Mouse (Mus musculus) stomach, embryonic 16.5 days (tissue): ENCODE measurements at regions not wholly inside any gene's neighbourhood (a gene's known extent, or its start where the extent isn't known, plus 50 kb on each side); places are given as distances from the start of the nearest gene placed in this dataset.

Source experiments
- ATAC-seq: fragments of 200-750 bp; cut with Nextera tagmentation; 2 replicates; pipeline ENCODE4 v1.8.0; 2017; ENCODE audit warnings: moderate number of reproducible peaks, moderate TSS enrichment; ENCODE audit not compliant: insufficient read depth, low FRiP score
- H3K27ac ChIP-seq: fragments of 300-500 bp; sonication (generic); 2 replicates; pipeline ENCODE4 v1.5.1; 2014; ENCODE audit warnings: low read length
- H3K27me3 ChIP-seq: fragments of 300-500 bp; sonication (generic); 2 replicates; pipeline ENCODE4 v1.6.1; 2014; ENCODE audit warnings: low read length, control low read depth, mixed read lengths; ENCODE audit not compliant: control insufficient read depth, insufficient read depth
- H3K36me3 ChIP-seq: fragments of 300-500 bp; sonication (generic); 2 replicates; pipeline ENCODE4 v1.6.1; 2014; ENCODE audit warnings: low read length; ENCODE audit not compliant: control insufficient read depth, insufficient read depth
- H3K4me1 ChIP-seq: fragments of 300-500 bp; sonication (generic); 2 replicates; pipeline ENCODE4 v1.6.1; 2014; ENCODE audit warnings: low read length, control low read depth, mixed read lengths; ENCODE audit not compliant: control insufficient read depth, insufficient read depth
- H3K4me2 ChIP-seq: fragments of 300-500 bp; sonication (generic); 2 replicates; pipeline ENCODE4 v1.6.1; 2014; ENCODE audit warnings: low read depth, low read length, mixed read lengths
- H3K4me3 ChIP-seq: fragments of 300-500 bp; sonication (generic); replicated peaks from 2 replicates; pipeline ENCODE4 v1.5.1; 2014; ENCODE audit warnings: mild to moderate bottlenecking, low read length
- H3K9ac ChIP-seq: fragments of 300-500 bp; sonication (generic); 2 replicates; pipeline ENCODE4 v1.6.1; 2014; ENCODE audit warnings: low read length
- H3K9me3 ChIP-seq: fragments of 300-500 bp; sonication (generic); replicated peaks from 2 replicates; pipeline ENCODE4 v1.6.1; 2016; ENCODE audit warnings: low read length, control low read depth; ENCODE audit not compliant: control insufficient read depth
- WGBS: fragments of 180-500 bp; shearing (Covaris S2); extraction: QIAGEN DNeasy Blood & Tissue Kit; methylation state at CpG from one replicate; pipeline ENCODE4 v1.1.7; 2014; 5-methylcytosine and 5-hydroxymethylcytosine counted together

GRCm38 (mm10) chr6:99822471-99822870, 96.3 kb upstream of the Prok2 start:
- Histone ChIP-seq H3K27me3 (no peaks in the 10 kb centered on the region), H3K4me2 (no peak overlapping the region), H3K9me3 (no peaks in the 10 kb centered on the region), H3K27ac (no peak overlapping the region), H3K9ac (no peak overlapping the region), H3K4me1 (no peaks in the 10 kb centered on the region), H3K4me3 (no peak overlapping the region), H3K36me3 (no peaks in the 10 kb centered on the region)
- ATAC-seq, result no peak
- 79% methylated on average over 2 of the region's 2 CpGs for WGBS

DNA sequence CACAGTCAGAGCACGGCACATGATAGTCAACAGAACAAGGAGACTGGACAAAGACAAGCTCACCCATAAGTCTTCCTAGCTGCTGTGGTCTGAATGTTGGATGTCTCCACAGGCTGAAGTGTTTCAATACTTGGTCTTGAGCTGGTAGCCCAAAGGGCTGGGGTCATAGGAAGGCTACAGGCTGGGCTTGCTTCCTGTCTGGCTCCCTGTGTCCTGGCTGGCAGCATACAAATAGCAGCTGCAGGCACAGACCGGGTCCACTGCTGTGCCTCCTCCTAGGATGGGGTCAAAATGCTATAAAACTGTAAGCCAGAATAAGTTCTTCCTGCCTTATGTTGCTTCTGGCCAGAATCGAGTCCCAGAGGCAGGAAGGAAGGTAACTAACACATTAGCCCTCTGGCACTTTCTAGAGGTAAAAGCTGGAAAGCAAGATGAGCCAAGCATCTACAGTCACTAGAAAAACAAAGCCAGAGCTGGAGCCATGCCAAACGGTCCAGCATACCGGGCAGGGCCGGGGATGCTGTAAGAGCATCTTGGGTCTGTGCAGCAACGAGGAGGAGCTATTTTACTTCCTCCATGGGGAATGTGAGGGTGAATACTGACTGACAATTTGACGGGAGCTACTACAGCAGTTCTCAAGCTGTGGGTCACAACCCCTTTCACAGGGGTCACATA, 93.2 kb upstream of the Prok2 start:
- no peak overlapping the region for H3K27ac ChIP-seq
- WGBS, result 51% methylated on average over 8 of the region's 8 CpGs
- H3K9me3 ChIP-seq, result no peaks in the 10 kb centered on the region
- no peak overlapping the region for H3K9ac ChIP-seq
- ATAC-seq, result no peak
- no peaks in the 10 kb centered on the region for H3K36me3 ChIP-seq
- no peaks in the 10 kb centered on the region for H3K27me3 ChIP-seq
- H3K4me1 ChIP-seq, result no peaks in the 10 kb centered on the region
- H3K4me2 ChIP-seq, result no peak overlapping the region
- no peak overlapping the region for H3K4me3 ChIP-seq

- H3K36me3 ChIP-seq, result no peaks in the 10 kb centered on the region
- H3K9ac ChIP-seq, result no peak overlapping the region
- H3K4me1 ChIP-seq, result no peaks in the 10 kb centered on the region
- H3K4me3 ChIP-seq, result no peak overlapping the region
- H3K27ac ChIP-seq, result no peak overlapping the region
- no peaks in the 10 kb centered on the region for H3K9me3 ChIP-seq
- WGBS, result 82% methylated on average over 6 of the region's 6 CpGs
- H3K27me3 ChIP-seq, result no peaks in the 10 kb centered on the region
- no peak overlapping the region for H3K4me2 ChIP-seq
- no peak for ATAC-seq
Measured at GRCm38 (mm10) chr6:99818486-99818885, 92.3 kb upstream of the Prok2 start.

DNA sequence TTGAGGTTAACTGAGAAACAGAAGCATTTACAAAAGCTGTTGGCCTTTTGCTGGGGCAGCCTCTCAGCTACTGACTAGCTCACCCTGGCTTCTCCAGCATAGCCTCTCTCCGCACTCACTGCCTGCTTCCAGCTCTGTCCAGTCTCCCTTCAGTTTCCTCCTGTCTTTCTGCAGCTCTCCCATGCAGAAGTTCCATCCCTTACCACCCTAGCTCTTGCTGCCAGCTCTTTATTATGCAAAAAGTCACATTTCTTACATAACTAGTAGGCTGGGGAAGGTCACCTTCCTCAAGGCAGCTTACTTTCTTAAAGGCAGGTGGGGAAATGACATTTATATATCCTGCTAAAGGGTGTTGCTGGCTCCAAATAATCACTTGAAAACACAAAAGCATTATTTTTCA, 91.1 kb upstream of the Prok2 start:
- Histone ChIP-seq H3K4me2 (no peak overlapping the region), H3K27me3 (no peaks in the 10 kb centered on the region), H3K27ac (no peak overlapping the region), H3K4me1 (no peaks in the 10 kb centered on the region), H3K4me3 (no peak overlapping the region), H3K9ac (no peak overlapping the region), H3K36me3 (no peaks in the 10 kb centered on the region), H3K9me3 (no peaks in the 10 kb centered on the region)
- 87% methylated on average over 1 of the region's 1 CpGs for WGBS
- no peak for ATAC-seq

GRCm38 (mm10) chr6:99813102-99813501, 86.9 kb upstream of the Prok2 start:
- Histone ChIP-seq H3K36me3 (no peaks in the 10 kb centered on the region), H3K9me3 (no peaks in the 10 kb centered on the region), H3K27me3 (no peaks in the 10 kb centered on the region), H3K4me3 (no peak overlapping the region), H3K4me1 (peaks cover 13% of the 10 kb centered on the region), H3K4me2 (no peak overlapping the region), H3K27ac (no peak overlapping the region), H3K9ac (no peak overlapping the region)
- WGBS, result 86% methylated on average over 4 of the region's 4 CpGs
- no peak for ATAC-seq

- no peaks in the 10 kb centered on the region for H3K27me3 ChIP-seq
- no peaks in the 10 kb centered on the region for H3K36me3 ChIP-seq
- WGBS, result 74% methylated on average over 4 of the region's 4 CpGs
- no peak overlapping the region for H3K9ac ChIP-seq
- H3K27ac ChIP-seq, result peak overlapping the region; percentile 62; the same call in 1 of the 2 replicates
- H3K9me3 ChIP-seq, result no peaks in the 10 kb centered on the region
- no peak for ATAC-seq
- peaks cover 13% of the 10 kb centered on the region for H3K4me1 ChIP-seq
- no peak overlapping the region for H3K4me2 ChIP-seq
- no peak overlapping the region for H3K4me3 ChIP-seq
Measured at GRCm38 (mm10) chr6:99811842-99812241, 85.7 kb upstream of the Prok2 start.

- 44% methylated on average over 9 of the region's 9 CpGs for WGBS
- Histone ChIP-seq H3K36me3 (no peaks in the 10 kb centered on the region), H3K9me3 (no peaks in the 10 kb centered on the region; the same call in 1 of the 2 replicates), H3K27me3 (no peaks in the 10 kb centered on the region), H3K4me1 (peaks cover 13% of the 10 kb centered on the region), H3K4me2 (no peak overlapping the region), H3K9ac (no peak overlapping the region), H3K4me3 (no peak overlapping the region), H3K27ac (peak overlapping the region; percentile 62)
- peak; percentile 83 for ATAC-seq
Measured at GRCm38 (mm10) chr6:99810974-99811798, 85.0 kb upstream of the Prok2 start.

DNA sequence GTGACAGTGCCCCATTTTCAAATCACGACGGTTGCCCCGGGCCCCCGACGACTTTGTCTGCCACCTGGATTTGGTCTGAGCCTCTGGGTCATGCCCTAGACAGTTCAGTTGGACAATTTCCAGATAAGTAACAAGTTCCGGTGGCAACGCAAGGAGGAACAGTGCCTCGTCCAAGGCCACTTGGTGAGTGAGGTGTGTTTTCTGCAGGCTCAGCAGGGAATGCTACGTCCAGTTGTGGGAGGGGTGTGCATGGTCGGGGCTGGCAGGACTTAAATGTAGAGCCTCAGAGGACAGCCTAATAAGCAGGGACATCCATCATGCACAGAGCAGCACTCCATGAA, 78.7 kb upstream of the Prok2 start:
- Histone ChIP-seq H3K27ac (no peak overlapping the region), H3K4me3 (0 out of 2 replicates have a peak overlapping the region, but pooled peaks have one; percentile 25), H3K36me3 (no peaks in the 10 kb centered on the region), H3K4me1 (peaks cover 5% of the 10 kb centered on the region; the same call in 1 of the 2 replicates), H3K9me3 (no peaks in the 10 kb centered on the region; the same call in 1 of the 2 replicates), H3K27me3 (no peaks in the 10 kb centered on the region), H3K9ac (peak overlapping the region; percentile 43), H3K4me2 (peak overlapping the region; percentile 42)
- WGBS, result 24% methylated on average over 10 of the region's 10 CpGs
- no peak; the same call in 1 of the 2 replicates for ATAC-seq
